Mouse (Mus musculus) c-Kit-positive CD71-negative TER-119-negative erythroid progenitor cells, embryonic 14.5 days (primary cell): ENCODE results near the gene Paf1.

Source experiments
- DNase-seq: peaks from one replicate; pipeline ENCODE4 v3.0.0-alpha.2; 2013; ENCODE audit warnings: low read depth

Gene Paf1

DNA sequence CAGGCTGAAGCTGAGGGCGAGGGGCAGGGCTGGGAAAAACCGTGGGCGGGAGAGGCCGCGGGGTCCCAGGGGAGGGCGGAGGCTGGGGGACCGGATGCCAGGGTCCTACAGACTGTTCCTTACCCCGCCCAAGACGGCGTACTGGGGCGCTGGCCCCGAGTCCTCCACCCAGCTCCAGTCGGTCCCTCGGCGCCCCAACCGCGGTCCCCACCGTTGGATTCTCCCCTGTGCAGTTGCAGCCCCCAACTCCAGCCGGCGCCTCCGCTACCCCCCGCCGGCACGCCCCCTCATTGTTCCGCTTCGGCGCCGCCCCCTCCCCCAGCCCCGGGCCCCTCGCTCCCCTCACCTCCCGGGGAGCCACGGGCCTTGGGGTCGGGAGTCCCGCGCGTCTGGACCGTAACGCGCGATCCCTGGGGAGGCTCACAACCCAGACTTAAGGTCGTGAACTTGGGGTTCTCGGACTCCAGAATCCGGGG lies 21.2 kb upstream of the Paf1 start:
- DNase-seq, result no peak

DNA sequence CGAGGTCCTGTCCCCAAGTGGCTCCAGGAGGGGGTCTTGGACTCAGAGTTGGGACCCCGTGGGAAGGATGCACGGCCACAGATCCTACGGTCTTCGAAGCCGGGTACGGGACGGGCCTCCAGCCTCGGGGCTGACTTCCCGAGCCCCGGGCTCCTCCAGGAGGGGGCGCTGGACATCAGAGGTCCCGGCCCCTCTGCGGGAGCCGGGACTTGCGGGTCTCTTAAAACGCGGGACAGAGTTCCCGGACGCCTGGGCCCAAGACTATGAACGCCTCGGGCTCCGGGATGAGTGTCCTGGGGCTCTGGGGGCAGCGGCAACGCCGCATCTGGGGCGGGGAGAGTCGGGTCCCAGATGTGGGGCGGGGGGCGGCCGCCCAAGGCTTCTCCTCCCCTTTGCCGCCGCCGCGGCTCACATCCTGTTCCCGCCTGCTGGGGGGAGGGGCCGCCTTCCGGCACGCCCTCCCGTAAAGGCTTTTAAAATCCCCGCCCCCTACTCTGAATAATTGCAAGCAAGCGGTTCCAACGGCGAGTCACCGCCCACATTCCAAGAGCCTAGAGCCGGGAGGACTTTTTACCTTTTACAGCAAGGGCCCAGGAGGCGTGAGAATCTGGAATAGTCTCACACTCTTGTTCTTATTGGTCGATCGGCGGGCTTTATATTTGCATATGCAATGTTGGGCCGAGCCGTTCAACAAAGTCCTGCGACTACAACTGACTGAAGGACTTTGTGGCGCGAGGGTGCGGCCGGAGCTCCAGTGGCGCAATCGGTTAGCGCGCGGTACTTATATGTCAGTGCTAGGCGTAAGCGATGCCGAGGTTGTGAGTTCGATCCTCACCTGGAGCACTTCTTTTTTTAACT lies 20.3 kb upstream of the Paf1 start, which contains the start of gene Plekhg2:
Plekhg2 (minus strand) TSS at position 349 of the 858 bp plus-strand sequence.
- peak; percentile 98 for DNase-seq

DNA sequence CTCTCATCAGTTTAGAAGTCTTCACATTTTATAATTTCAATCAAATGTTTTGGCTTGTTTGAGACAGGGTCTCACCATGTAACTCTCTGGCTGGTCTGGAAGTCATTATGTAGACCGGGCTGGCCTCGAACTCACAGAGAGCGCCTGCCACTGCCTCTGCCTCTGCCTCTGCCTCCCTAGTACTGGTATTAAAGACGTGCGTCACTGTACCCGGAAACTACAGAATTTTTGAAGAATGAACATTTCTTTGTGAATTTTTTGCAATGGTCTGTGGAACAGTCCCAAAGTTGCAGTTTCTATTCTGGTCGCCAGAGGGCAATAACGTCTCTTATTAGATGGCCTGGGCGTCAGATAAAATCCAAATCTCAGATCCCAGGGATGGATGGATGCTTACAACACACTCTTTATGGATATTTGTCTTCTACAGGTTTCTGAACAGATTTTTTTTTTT lies 19.6 kb upstream of the Paf1 start:
- DNase-seq, result peak; percentile 92

DNA sequence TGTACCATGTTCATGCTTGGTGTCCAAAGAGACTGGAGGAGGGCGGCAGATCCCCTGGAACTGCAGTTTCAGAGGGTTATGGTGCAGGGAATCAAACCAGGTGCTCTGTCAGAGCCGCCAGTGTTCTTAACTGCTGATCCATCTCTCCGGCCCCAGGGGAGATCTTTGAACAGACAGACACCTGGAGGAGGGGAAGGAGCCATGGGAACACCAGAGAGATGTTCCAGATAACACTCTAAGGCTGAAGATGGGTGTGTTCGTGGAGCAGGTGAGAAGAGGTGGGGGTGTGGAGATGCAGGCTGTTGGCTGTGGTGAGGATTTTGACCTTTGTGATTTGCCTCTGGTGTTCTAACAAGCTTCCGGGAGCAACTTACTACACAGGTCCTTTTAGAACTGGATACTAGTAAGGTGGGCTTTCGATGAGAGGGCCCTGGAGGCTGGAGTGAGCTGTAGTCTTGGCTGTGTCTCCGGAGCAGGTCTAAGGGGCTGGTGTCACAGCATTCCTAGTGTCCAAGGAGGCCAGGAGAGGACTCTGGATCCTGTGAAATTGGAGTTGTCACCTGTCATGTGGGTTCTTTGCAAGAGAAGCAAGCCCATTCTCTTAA lies 18.8 kb upstream of the Paf1 start:
- no peak for DNase-seq

DNA sequence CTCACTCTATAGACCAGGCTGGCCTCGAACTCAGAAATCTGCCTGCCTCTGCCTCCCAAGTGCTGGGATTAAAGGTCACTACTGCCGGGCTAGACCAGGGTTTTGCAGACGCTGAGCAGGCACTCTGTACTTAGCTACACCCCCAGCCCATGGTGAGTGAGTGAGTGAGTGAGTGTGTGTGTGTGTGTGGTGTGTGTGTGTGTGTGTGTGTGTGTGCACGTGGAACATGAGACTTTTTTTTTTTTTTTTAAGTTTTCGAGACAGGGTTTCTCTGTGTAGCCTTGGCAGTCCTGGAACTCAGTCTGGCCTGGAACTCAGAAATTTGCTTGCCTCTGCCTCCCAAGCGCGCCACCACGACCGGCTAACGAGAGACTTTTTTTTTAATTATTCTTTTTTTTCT lies 18.1 kb upstream of the Paf1 start:
- DNase-seq, result no peak

DNA sequence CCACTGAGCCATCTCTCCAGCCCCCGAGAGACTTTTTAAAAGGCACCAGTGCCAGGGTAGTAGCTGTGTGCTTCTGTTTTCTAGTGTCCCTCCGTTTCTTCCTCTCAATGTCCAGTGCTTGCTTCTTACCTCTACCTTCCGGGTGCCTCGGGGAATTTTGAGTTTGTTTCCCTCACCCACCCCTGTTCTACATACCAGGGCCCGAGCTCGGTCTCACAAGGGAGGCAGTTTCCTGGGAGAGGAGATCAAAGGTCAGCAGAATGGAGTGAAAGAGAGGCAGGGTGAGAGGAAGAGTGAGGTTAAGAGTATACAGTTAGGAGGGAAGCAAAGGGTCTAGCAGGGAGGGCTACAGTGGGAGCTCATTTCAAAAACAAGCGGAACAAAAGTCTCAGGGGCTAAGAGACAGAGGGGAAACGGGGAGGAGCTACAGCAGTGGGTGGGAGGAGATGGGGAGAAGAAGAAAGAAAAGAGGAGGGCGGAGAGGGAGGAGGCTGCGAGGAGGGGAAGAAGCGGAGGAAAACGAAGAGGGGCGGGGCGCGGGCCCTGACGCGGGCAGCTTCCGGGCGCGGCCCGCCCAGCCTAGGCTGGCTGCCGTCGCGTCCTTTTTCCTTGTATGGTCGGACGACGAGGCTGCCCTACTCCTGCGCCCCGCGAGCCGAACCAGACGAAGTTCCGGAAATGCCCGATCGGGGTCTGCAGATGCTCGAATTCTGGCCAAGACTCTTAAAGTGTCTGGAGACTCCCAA lies 17.4 kb upstream of the Paf1 start:
- DNase-seq, result peak; percentile 86

DNA sequence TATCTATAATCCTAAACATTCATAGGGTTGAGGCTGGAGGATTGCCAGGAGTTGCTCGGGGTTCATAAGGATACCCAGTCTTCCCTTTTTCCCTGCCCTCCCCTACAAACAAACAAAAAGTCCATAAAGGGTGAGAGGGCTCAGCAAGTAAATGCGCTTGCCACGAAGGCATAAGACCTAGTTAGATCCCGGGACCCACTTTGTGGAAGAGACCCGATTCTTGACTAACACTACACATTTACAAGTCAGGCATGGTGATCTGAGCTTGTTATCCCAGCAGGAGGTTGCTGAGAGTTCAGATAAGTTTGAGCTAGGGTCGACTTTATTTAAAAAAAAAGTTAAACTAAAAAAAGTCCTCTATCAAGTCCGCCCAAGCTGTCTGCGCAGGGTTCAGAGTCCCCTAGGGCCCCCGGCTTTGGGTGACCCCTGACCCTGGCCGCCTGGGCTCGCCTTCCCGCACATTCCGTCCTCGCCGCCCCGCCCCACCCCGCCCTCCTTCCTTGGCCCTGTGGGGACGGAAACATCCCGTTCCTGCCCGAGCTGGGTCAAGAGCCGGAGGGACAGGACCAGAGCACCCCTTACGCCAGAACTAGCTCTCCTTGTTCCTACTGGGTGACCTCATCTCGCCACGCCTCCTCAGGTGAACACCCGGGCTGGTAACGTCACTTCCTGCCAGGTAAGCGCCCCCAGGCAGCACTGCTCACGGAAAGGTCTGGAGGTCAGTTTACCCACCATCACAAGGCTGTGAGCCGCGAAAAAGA lies 16.6 kb upstream of the Paf1 start:
- DNase-seq, result no peak

DNA sequence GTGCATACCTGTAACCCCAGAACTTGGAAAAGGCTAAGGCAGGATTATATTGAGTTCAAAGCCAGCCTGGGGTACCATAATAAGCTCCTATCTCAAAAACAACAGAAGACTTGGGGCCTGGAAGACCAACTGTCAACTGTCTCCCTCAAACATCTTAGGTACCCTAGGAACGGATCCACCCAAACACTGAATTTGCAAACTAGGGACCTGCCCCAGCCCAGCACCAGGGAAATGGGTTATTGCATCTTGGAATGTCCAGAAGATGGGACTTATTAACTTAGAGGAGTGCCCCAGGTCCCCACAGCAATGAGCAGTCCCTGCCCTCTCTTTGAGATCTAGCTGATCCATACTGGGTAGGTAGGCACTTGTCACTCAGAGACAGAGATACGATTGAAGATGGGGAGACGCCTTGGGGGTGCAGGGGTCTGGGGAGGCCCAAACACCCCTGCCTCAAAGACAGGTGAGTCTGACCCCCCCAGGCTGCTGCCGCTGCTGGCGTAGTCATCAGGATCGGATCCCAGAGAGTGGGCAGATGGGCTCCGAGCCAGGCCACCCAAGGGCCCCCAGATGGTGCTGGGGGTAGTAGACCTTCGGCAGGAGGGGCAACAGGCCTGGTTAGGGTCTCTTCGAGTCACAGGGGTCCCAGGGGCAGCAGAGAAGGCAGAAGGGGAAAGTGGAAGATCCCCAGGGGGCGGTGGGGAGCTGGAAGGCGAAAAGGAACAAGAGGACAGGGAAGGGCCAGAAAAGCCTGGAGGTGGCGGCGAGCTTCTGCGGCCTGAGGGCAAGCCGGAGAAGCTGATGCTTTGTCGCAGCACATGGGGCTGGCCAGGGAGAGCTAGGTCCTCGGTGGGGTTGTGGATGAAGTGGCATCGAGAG lies 15.3 kb upstream of the Paf1 start:
- DNase-seq, result no peak

DNA sequence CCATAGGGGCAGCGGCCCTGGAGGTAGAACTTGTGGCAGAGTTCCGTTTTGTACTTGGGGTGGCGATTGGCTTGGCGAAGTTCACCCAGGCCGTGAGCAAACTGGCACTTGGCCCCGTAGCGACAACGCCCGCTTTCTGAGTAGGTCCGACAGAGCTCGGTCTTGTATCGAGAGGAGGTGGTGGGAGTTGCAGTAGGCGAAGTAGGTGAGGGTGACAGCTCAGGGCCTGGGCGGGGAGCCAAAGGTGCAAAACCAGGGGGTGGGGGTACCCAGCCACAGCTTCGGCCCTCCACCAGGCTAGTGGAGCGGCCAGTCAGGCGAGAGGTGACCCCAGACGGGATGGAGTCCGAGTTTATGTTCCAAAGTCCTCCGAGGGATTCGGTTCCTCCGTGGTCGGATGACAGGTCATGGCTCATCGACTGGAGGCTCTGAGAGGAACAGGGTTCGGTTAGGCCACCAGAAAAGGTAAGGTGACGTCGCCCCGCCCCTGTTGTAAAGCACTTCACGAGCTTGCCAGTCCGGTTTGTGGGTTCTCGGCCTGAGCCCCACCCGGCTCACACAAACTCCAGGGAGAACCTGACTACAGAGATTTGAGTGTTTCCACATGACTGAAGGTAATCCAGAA lies 14.6 kb upstream of the Paf1 start:
- DNase-seq, result no peak

DNA sequence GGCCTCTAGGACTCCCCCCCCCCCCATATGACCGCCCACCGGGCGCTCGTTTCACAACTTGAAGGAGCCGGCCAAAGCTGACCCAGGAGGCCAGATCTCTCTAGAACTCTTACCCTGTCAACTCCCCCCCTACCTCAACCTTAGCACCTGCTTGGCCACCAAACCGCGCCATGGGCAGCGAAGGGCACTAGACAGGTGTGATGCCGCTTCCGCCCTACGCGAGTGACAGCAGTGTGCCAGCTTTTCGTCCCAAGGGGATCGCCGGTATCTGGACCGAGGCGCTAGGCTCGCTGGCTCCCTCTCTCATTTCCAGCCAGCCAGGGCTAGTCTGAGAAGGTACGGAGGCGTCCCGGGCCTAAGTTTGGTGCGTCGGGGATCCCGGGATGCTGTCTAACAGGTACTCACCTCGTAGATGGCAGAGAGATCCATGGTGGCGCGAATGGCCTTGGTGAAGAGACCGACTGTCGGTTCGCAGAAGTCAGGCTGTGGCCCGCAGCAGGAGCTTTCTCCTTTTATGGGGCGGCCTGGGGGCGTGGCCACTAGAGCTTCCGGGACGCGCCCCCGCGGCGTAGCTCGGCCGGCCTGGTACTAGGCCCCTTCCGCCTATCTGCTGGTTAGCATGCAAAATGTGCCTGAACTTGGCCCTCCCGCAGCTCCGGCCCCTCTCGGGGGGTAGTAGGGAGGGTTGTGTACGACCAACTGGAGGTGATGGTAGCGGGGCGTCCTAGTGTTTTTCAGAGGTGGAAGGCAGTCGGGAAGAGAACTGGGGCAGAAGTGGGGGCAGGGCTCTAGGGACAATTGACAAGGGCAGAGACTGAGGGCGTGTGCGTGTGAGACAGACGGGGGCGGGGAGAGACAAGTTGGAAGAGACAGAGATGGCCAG lies 13.7 kb upstream of the Paf1 start:
- peak; percentile 94 for DNase-seq

DNA sequence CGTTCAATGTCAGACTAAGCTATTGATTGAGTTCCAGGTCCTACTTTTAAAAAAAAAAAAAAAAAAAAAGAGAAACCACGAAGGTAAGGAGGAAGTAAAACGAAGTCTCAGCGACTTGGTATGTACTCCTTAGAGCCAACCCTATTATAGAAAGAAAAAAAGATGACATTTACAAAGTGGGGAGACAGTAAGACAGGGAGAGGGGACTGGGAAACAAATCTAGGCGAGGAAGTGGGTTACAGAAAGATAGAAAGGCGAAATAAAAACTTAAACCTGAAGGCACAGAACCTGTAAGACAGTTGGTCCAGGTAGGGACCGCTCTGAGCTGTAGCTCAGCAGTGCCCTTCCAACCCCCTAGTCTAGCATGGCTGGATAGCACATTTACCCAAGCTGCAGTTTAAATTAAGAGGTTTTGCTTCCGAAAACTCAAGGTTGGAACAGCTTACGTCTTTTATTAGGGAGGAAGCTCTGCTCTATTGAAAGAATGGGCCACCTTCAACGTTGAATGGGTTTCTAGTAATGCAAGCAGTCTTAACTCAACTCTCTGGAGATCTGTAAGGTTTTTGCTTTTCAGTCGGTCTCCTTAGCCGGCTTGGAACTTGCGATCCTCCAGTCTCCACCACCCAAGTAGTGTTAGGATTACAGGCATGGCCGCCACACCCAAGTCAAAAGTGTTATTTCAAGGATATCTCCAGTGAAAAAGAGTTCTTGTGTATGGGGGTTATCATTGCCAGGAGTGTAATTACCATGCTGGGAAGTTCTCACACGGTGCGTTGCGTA lies 12.3 kb upstream of the Paf1 start, which contains the start of gene Zfp36:
Zfp36 (minus strand) TSS at position 17 of the 780 bp plus-strand sequence.
- DNase-seq, result no peak

DNA sequence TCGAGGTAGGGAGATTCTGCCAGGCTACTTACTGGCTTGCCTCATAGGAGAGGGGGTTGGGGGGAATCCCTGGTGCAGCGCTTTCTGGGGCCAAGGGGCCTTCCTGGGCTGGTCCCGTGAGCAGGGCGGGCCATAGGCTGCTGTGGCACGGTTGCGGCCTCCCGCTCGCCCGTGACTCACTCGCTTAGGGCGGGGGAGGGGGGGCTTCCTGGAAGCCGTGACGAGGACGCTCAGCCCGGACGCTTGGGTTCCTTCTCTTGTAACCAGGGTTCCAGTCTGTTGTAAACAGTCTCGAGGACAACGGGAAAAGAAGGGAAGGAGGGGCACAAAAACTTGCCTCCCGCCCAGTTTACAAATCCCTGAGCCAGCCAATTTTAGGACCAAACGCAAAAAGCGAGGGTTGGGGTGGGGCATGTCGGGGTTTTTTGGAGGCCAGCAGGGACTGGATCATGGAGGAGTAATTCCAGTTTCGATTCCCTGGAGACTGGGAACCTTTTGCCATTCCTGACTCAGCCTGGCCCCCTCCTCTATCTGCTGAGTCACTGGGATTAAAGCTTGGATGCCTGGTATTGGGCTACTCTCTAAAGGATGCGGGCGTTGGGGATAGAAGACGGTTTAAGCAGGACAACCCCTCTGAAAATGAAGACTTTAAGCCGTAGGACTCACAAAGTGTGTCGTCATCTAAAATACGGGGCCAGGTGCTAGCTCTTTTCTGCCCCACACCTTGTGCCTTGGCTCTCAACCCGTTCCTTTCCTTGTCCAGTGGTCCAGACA lies 11.5 kb upstream of the Paf1 start:
- DNase-seq, result peak; percentile 93

DNA sequence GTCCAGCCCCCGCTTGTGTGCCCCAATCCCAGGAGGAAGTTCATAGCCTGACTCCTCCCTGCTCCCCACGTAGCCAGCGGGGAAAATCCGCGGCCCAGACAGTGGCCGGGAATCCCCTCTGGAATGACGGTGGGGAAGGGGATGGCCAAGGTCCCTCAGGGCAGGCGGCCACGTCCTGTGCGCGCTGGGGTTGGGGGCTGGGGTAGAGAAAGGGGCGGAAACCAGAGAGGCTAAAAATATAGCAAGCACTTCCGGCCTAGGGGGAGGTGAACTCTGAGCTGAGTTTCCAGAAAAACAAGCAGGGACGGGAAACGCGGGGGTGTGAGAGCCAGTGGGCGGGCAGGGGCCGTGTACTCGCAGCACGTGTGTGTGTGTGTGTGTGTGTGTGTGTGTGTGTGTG lies 10.8 kb upstream of the Paf1 start:
- peak; percentile 86 for DNase-seq

DNA sequence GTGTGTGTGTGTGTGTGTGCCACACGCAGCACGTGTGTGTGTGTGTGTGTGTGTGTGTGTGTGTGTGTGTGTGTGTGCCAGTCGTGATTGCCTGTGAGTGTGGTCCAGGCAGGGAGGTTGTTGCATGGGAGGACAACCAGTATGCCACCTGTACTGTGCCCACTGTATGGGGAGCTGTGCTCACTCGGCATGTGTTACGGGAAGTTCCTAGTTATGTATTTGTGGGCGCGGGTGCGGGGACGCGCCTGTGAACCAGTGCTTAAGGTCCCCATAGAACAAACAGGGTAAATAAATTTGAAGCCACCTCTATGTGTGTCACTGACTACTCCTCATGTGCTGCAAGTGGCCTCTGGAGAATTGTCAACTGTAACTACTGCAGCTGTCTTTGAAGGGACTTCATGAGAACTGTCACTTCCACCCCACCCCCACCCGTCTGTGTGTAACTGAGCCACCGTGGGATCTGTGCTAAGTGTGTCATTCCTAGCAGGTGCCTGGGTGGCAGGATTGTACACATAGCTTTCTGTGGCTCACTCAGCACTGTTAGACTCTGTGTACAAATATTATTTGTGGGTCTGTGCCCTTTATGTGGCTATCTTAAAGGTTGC lies 10.3 kb upstream of the Paf1 start:
- peak; percentile 62 for DNase-seq

DNA sequence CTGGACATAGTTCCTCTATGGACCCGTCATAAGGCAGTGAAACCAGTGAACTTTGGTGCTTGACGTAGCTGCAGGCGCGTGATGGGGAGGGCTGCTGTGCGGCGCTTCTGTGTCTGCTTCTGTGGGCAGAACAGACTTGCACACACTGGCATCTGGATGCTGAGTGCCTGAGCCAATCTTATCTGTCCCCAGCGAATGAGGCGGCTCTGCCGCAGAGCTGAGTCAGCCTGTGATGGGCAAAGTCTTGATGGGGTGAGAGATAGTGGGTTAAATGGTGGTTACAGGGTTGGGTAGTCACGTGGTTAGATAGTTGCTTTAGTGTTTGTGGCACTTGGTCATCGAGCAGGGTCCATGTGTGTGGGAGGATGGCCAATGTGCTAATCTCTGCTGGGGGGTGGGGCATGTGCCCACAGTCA lies 9.8 kb upstream of the Paf1 start:
- DNase-seq, result peak; percentile 83

DNA sequence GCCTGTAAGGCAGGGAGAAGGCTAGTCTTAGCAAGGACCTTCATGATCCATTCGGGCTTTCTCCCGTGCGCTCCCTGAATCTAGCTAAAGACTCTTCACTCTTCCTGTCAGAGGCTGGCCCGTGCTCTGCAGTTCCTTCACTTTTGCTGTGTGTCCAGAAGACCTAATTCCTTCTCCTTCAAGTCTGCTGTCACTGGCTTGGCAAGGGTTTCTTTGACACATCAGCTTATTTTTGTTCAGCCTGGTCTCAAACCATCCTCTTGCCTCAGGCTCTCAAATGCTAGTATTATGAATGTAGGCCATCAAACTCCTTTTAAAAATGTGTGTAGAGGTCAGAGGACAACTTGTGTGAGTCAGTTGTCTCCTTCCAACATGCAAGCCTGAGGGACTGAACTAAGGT lies 9.1 kb upstream of the Paf1 start:
- no peak for DNase-seq

DNA sequence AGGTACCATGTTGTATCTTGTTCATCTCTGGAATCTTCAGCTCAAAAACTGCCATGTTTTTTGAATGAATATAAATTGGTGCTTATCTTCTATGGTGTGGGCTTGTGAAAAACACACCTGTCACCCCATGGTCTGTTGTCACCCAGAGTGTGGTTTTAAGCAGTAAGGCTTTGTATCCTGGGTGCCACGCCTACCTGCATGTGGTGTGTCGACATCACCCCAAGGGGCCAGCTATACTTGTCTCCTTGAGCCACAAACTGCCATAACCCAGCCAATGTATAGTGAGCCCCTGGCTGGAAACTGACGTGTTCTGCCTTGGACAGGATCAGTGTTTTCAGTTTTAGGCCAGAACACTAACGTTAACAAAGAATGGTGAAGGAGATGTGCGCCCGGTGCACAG lies 8.6 kb upstream of the Paf1 start:
- DNase-seq, result no peak
